Mouse (Mus musculus) embryo, embryonic 10.5 days (tissue): ENCODE results near the gene Tlr3.

ENCODE experiments used
- DNase-seq: peaks from one replicate; pipeline ENCODE4 v3.0.0-alpha.2; 2015; ENCODE audit warnings: low spot score

Gene Tlr3

GRCm38 (mm10) chr8:45410882-45411281 is at the start of gene Tlr3:
TSS of gene Tlr3 (minus strand) at chr8:45411080.
- DNase-seq, result no peak

GRCm38 (mm10) chr8:45457874-45458273 is 47.0 kb upstream of the Tlr3 start:
- DNase-seq, result no peak

- peak; percentile 91 for DNase-seq
Measured at GRCm38 (mm10) chr8:45454426-45454825, 43.5 kb upstream of the Tlr3 start.

- DNase-seq, result no peak
Measured at GRCm38 (mm10) chr8:45452115-45452514, 41.2 kb upstream of the Tlr3 start.

- no peak for DNase-seq
Measured at GRCm38 (mm10) chr8:45448842-45449241, 38.0 kb upstream of the Tlr3 start.

GRCm38 (mm10) chr8:45448257-45448656 is 37.4 kb upstream of the Tlr3 start:
- no peak for DNase-seq

GRCm38 (mm10) chr8:45438899-45439535 is 28.1 kb upstream of the Tlr3 start:
- peak; percentile 77 for DNase-seq

GRCm38 (mm10) chr8:45420151-45420550 is 9.3 kb upstream of the Tlr3 start:
- DNase-seq, result no peak

- no peak for DNase-seq
Measured at GRCm38 (mm10) chr8:45414965-45415364, 4.1 kb upstream of the Tlr3 start.

- peak; percentile 75 for DNase-seq
Measured at GRCm38 (mm10) chr8:45410146-45410880, 567 bp downstream of the Tlr3 start.

- no peak for DNase-seq
Measured at GRCm38 (mm10) chr8:45409702-45410101, 1.2 kb downstream of the Tlr3 start.

- no peak for DNase-seq
Measured at GRCm38 (mm10) chr8:45383250-45383649, 27.6 kb downstream of the Tlr3 start.

GRCm38 (mm10) chr8:45381963-45382347 is 28.9 kb downstream of the Tlr3 start, which contains the start of gene Fam149a:
TSS of gene Fam149a (minus strand) at chr8:45382291.
- DNase-seq, result peak; percentile 68

GRCm38 (mm10) chr8:45381075-45381962 is 29.6 kb downstream of the Tlr3 start:
- DNase-seq, result peak; percentile 28

GRCm38 (mm10) chr8:45380598-45380997 is 30.3 kb downstream of the Tlr3 start:
- no peak for DNase-seq

GRCm38 (mm10) chr8:45374071-45374470 is 36.8 kb downstream of the Tlr3 start:
- no peak for DNase-seq

- no peak for DNase-seq
Measured at GRCm38 (mm10) chr8:45367154-45367553, 43.7 kb downstream of the Tlr3 start.

- DNase-seq, result no peak
Measured at GRCm38 (mm10) chr8:45363220-45363619, 47.7 kb downstream of the Tlr3 start.

- peak; percentile 54 for DNase-seq
Measured at GRCm38 (mm10) chr8:45362323-45362722, 48.6 kb downstream of the Tlr3 start.

- peak; percentile 49 for DNase-seq
Measured at GRCm38 (mm10) chr8:45359091-45359605, 51.7 kb downstream of the Tlr3 start.

GRCm38 (mm10) chr8:45358132-45358918 is 52.6 kb downstream of the Tlr3 start:
- peak; percentile 74 for DNase-seq
